Mouse (Mus musculus): ENCODE data around the gene Comtd1. TPM values are rescaled to one million over a fixed set of nuclear protein-coding genes. Genes with fewer than 3 reads are reported as not detected.

Gene Comtd1
- 13.9 and 16.4 TPM in 2 replicates for polyA plus RNA-seq (2016; fragmentation: Nextera tagmentation; extraction: Ambion mirVana)

- DNase-seq (ENCODE audit: low spot score), result peak; percentile 96
- H3K9me3 ChIP-seq (replicated peaks), result no peaks in the 10 kb centered on the region
- H3K27ac ChIP-seq (replicated peaks), result peak within 1 kb of the TSS; percentile 89
- peaks cover 33% of the 10 kb centered on the region for H3K4me1 ChIP-seq
- under 1% methylated on average over 51 of the region's 51 CpGs for whole genome bisulfite sequencing
- H3K36me3 ChIP-seq, result peaks cover 38% of the 10 kb centered on the region
- H3K4me3 ChIP-seq, result peak within 1 kb of the TSS; percentile 77
- no peaks in the 10 kb centered on the region for H3K27me3 ChIP-seq (ENCODE audit: low read depth, poor library complexity, severe bottlenecking)
These were observed at the start of gene Comtd1 for GRCm38 (mm10) chr14:21848166-21849154. TSS of gene Comtd1 (minus strand) at chr14:21848977.

GRCm38 (mm10) chr14:21892341-21892659 is 43.5 kb upstream of the Comtd1 start:
- Histone ChIP-seq H3K27ac (replicated peaks) (no peak overlapping the region), H3K36me3 (no peaks in the 10 kb centered on the region), H3K4me1 (peaks cover 10% of the 10 kb centered on the region), H3K9me3 (replicated peaks) (no peaks in the 10 kb centered on the region), H3K27me3 (ENCODE audit: low read depth, poor library complexity, severe bottlenecking) (no peaks in the 10 kb centered on the region), H3K4me3 (no peak overlapping the region)
- WGBS, result 83% methylated on average over 6 of the region's 6 CpGs
- DNase-seq (ENCODE audit: low spot score), result no peak

GRCm38 (mm10) chr14:21891581-21892340 is 43.0 kb upstream of the Comtd1 start:
- Histone ChIP-seq H3K4me3 (no peak overlapping the region), H3K9me3 (replicated peaks) (no peaks in the 10 kb centered on the region), H3K27ac (replicated peaks) (peak overlapping the region; percentile 46), H3K4me1 (peaks cover 10% of the 10 kb centered on the region), H3K36me3 (no peaks in the 10 kb centered on the region), H3K27me3 (ENCODE audit: low read depth, poor library complexity, severe bottlenecking) (no peaks in the 10 kb centered on the region)
- peak; percentile 20 for DNase-seq (ENCODE audit: low spot score)
- 63% methylated on average over 15 of the region's 15 CpGs for WGBS

- Histone ChIP-seq H3K4me3 (no peak overlapping the region), H3K36me3 (no peaks in the 10 kb centered on the region), H3K27me3 (ENCODE audit: low read depth, poor library complexity, severe bottlenecking) (no peaks in the 10 kb centered on the region), H3K9me3 (replicated peaks) (no peaks in the 10 kb centered on the region), H3K27ac (replicated peaks) (no peak overlapping the region), H3K4me1 (peaks cover 10% of the 10 kb centered on the region)
- WGBS, result 92% methylated on average over 2 of the region's 2 CpGs
- no peak for DNase-seq (ENCODE audit: low spot score)
These were observed 41.7 kb upstream of the Comtd1 start for GRCm38 (mm10) chr14:21890430-21890829.

- 89% methylated on average over 7 of the region's 7 CpGs for WGBS
- Histone ChIP-seq H3K27ac (replicated peaks) (no peak overlapping the region), H3K4me1 (no peaks in the 10 kb centered on the region), H3K4me3 (no peak overlapping the region), H3K36me3 (no peaks in the 10 kb centered on the region), H3K9me3 (replicated peaks) (no peaks in the 10 kb centered on the region), H3K27me3 (ENCODE audit: low read depth, poor library complexity, severe bottlenecking) (no peaks in the 10 kb centered on the region)
- no peak for DNase-seq (ENCODE audit: low spot score)
These were observed 18.0 kb upstream of the Comtd1 start for GRCm38 (mm10) chr14:21866816-21867215.

GRCm38 (mm10) chr14:21866291-21866690 is 17.5 kb upstream of the Comtd1 start:
- Histone ChIP-seq H3K9me3 (replicated peaks) (no peaks in the 10 kb centered on the region), H3K36me3 (no peaks in the 10 kb centered on the region), H3K4me1 (no peaks in the 10 kb centered on the region), H3K4me3 (no peak overlapping the region), H3K27me3 (ENCODE audit: low read depth, poor library complexity, severe bottlenecking) (no peaks in the 10 kb centered on the region), H3K27ac (replicated peaks) (no peak overlapping the region)
- no peak for DNase-seq (ENCODE audit: low spot score)
- WGBS, result 72% methylated on average over 7 of the region's 7 CpGs

- H3K4me3 ChIP-seq, result no peak overlapping the region
- 85% methylated on average over 14 of the region's 14 CpGs for WGBS
- no peaks in the 10 kb centered on the region for H3K36me3 ChIP-seq
- H3K9me3 ChIP-seq (replicated peaks), result no peaks in the 10 kb centered on the region
- peaks cover 27% of the 10 kb centered on the region for H3K4me1 ChIP-seq
- H3K27ac ChIP-seq (replicated peaks), result no peak overlapping the region
- 0 out of 2 replicates have a peak, but pooled peaks cover 5% of the 10 kb centered on the region for H3K27me3 ChIP-seq (ENCODE audit: low read depth, poor library complexity, severe bottlenecking)
- no peak for DNase-seq (ENCODE audit: low spot score)
These were observed 8.1 kb upstream of the Comtd1 start for GRCm38 (mm10) chr14:21856886-21857285.

- Histone ChIP-seq H3K27me3 (ENCODE audit: low read depth, poor library complexity, severe bottlenecking) (0 out of 2 replicates have a peak, but pooled peaks cover 5% of the 10 kb centered on the region), H3K4me1 (peaks cover 30% of the 10 kb centered on the region), H3K36me3 (no peaks in the 10 kb centered on the region), H3K9me3 (replicated peaks) (no peaks in the 10 kb centered on the region), H3K4me3 (no peak overlapping the region), H3K27ac (replicated peaks) (peak overlapping the region; percentile 34; the same call in 1 of the 2 replicates)
- DNase-seq (ENCODE audit: low spot score), result no peak
- WGBS, result 26% methylated on average over 3 of the region's 3 CpGs
These were observed 7.2 kb upstream of the Comtd1 start for GRCm38 (mm10) chr14:21855961-21856360.

- WGBS, result 86% methylated on average over 9 of the region's 9 CpGs
- Histone ChIP-seq H3K9me3 (replicated peaks) (no peaks in the 10 kb centered on the region), H3K27me3 (ENCODE audit: low read depth, poor library complexity, severe bottlenecking) (0 out of 2 replicates have a peak, but pooled peaks cover 5% of the 10 kb centered on the region), H3K27ac (replicated peaks) (peak overlapping the region; percentile 84), H3K4me1 (peaks cover 30% of the 10 kb centered on the region), H3K36me3 (no peaks in the 10 kb centered on the region), H3K4me3 (peak overlapping the region; percentile 46; the same call in 1 of the 2 replicates)
- DNase-seq (ENCODE audit: low spot score), result no peak
These were observed 5.5 kb upstream of the Comtd1 start for GRCm38 (mm10) chr14:21854271-21854670.

GRCm38 (mm10) chr14:21853456-21854109 is 4.8 kb upstream of the Comtd1 start:
- Histone ChIP-seq H3K9me3 (replicated peaks) (no peaks in the 10 kb centered on the region), H3K4me1 (peaks cover 30% of the 10 kb centered on the region), H3K27me3 (ENCODE audit: low read depth, poor library complexity, severe bottlenecking) (0 out of 2 replicates have a peak, but pooled peaks cover 5% of the 10 kb centered on the region), H3K4me3 (peak overlapping the region; percentile 46), H3K36me3 (no peaks in the 10 kb centered on the region), H3K27ac (replicated peaks) (peak overlapping the region; percentile 84)
- peak; percentile 86 for DNase-seq (ENCODE audit: low spot score)
- WGBS, result 10% methylated on average over 17 of the region's 17 CpGs

- Histone ChIP-seq H3K4me3 (no peak overlapping the region), H3K27me3 (ENCODE audit: low read depth, poor library complexity, severe bottlenecking) (0 out of 2 replicates have a peak, but pooled peaks cover 5% of the 10 kb centered on the region), H3K9me3 (replicated peaks) (no peaks in the 10 kb centered on the region), H3K36me3 (0 out of 2 replicates have a peak, but pooled peaks cover under 1% of the 10 kb centered on the region), H3K4me1 (peaks cover 44% of the 10 kb centered on the region), H3K27ac (replicated peaks) (no peak overlapping the region; the same call in 1 of the 2 replicates)
- WGBS, result 86% methylated on average over 16 of the region's 16 CpGs
- DNase-seq (ENCODE audit: low spot score), result no peak
These were observed 3.4 kb upstream of the Comtd1 start for GRCm38 (mm10) chr14:21851996-21852791.
